Mouse (Mus musculus): ENCODE measurements around the gene Chek2. TPM values are rescaled to one million over a fixed set of nuclear protein-coding genes. Genes with fewer than 3 reads are reported as not detected.
"Not testable (repeated sequence)": the region's sequence is repeated elsewhere in the genome, so short reads cannot be mapped to it uniquely, and the experiment has no call there.

Chek2 gene
- total RNA-seq, 1 experiment: 43.4 TPM

- TF ChIP-seq CHD2 (IDR thresholded peaks at IDR 0.05; ENCODE audit: low read depth, low read length) (no peak), HCFC1 (IDR thresholded peaks at IDR 0.05; ENCODE audit: borderline replicate concordance, insufficient read depth, low read length) (no peak)
- DNase-seq (ENCODE audit: low read depth, low spot score): no peak
These were observed 3.8 kb upstream of the Chek2 start for GRCm38 (mm10) chr5:110835959-110836358.

GRCm38 (mm10) chr5:110838016-110838415 lies 1.8 kb upstream of the Chek2 start:
- H3K9ac ChIP-seq (ENCODE audit: insufficient read depth, low read depth, low read length, poor library complexity, severe bottlenecking); in situ Hi-C loops (cut with MboI; ENCODE audit: low sequenced_read_pairs in 2 of 2, unreplicated experiment in 2 of 2); H3K4me3 ChIP-seq (ENCODE audit: insufficient read depth in 1 of 2, low read depth in 1 of 2, low read length in 2 of 2, poor library complexity in 1 of 2, severe bottlenecking in 1 of 2); DNase-seq (ENCODE audit: low read depth, low spot score); H3K27ac ChIP-seq (ENCODE audit: insufficient read depth, low read depth, low read length, poor library complexity, severe bottlenecking); H3K9me3 ChIP-seq (ENCODE audit: control insufficient read depth, insufficient read depth, low read depth, low read length); H3K4me1 ChIP-seq (ENCODE audit: control insufficient read depth in 2 of 2, insufficient read depth in 2 of 2, low read length in 2 of 2, poor library complexity in 1 of 2): not testable (repeated sequence)
- H3K36me3 ChIP-seq (ENCODE audit: control insufficient read depth, insufficient read depth, low read length, poor library complexity, severe bottlenecking): peaks cover 14% of the 10 kb centered on the region

More at GRCm38 (mm10) chr5:110835959-110836358, 3.8 kb upstream of the Chek2 start:
- H3K27ac ChIP-seq (ENCODE audit: insufficient read depth, low read depth, low read length, poor library complexity, severe bottlenecking): no peak overlapping the region
- no peak overlapping the region for H3K9ac ChIP-seq (ENCODE audit: insufficient read depth, low read depth, low read length, poor library complexity, severe bottlenecking)
- H3K9me3 ChIP-seq (ENCODE audit: control insufficient read depth, insufficient read depth, low read depth, low read length): no peaks in the 10 kb centered on the region
- H3K36me3 ChIP-seq (ENCODE audit: control insufficient read depth, insufficient read depth, low read length, poor library complexity, severe bottlenecking): peaks cover under 1% of the 10 kb centered on the region; the same call in 1 of the 2 replicates
- peaks cover 0 to 3% of the 10 kb centered on the region in 2 experiments; a peak in 1 of 4 replicates for H3K4me1 ChIP-seq (ENCODE audit: control insufficient read depth in 2 of 2, insufficient read depth in 2 of 2, low read length in 2 of 2, poor library complexity in 1 of 2)
- no peak overlapping the region for H3K4me3 ChIP-seq (ENCODE audit: insufficient read depth in 1 of 2, low read depth in 1 of 2, low read length in 2 of 2, poor library complexity in 1 of 2, severe bottlenecking in 1 of 2)
- in situ Hi-C loops (cut with MboI; ENCODE audit: low sequenced_read_pairs in 2 of 2, unreplicated experiment in 2 of 2): no loop called here

GRCm38 (mm10) chr5:110839038-110839677 lies 621 bp upstream of the Chek2 start:
- no peak for DNase-seq (ENCODE audit: low read depth, low spot score)
- Histone ChIP-seq H3K9me3 (ENCODE audit: control insufficient read depth, insufficient read depth, low read depth, low read length) (no peaks in the 10 kb centered on the region), H3K4me3 (ENCODE audit: insufficient read depth in 1 of 2, low read depth in 1 of 2, low read length in 2 of 2, poor library complexity in 1 of 2, severe bottlenecking in 1 of 2) (peak overlapping the region; percentile 87 to 98), H3K4me1 (ENCODE audit: control insufficient read depth in 2 of 2, insufficient read depth in 2 of 2, low read length in 2 of 2, poor library complexity in 1 of 2) (peaks cover 0 to 6% of the 10 kb centered on the region in 2 experiments; a peak in 1 of 4 replicates), H3K9ac (ENCODE audit: insufficient read depth, low read depth, low read length, poor library complexity, severe bottlenecking) (peak overlapping the region; percentile 95), H3K27ac (ENCODE audit: insufficient read depth, low read depth, low read length, poor library complexity, severe bottlenecking) (peak overlapping the region; percentile 65), H3K36me3 (ENCODE audit: control insufficient read depth, insufficient read depth, low read length, poor library complexity, severe bottlenecking) (peaks cover 17% of the 10 kb centered on the region)
- in situ Hi-C loops (cut with MboI; ENCODE audit: low sequenced_read_pairs in 2 of 2, unreplicated experiment in 2 of 2): no loop called here
- TF ChIP-seq ZNF384 (IDR thresholded peaks at IDR 0.05; ENCODE audit: low read depth, low read length) (no peak), ZC3H11A (IDR thresholded peaks at IDR 0.05; ENCODE audit: borderline replicate concordance, low read depth, low read length) (no peak)

GRCm38 (mm10) chr5:110840465-110840864 lies 686 bp downstream of the Chek2 start:
- Histone ChIP-seq H3K9me3 (ENCODE audit: control insufficient read depth, insufficient read depth, low read depth, low read length) (no peaks in the 10 kb centered on the region), H3K27ac (ENCODE audit: insufficient read depth, low read depth, low read length, poor library complexity, severe bottlenecking) (peak overlapping the region; percentile 49), H3K36me3 (ENCODE audit: control insufficient read depth, insufficient read depth, low read length, poor library complexity, severe bottlenecking) (peaks cover 17% of the 10 kb centered on the region), H3K4me1 (ENCODE audit: control insufficient read depth in 2 of 2, insufficient read depth in 2 of 2, low read length in 2 of 2, poor library complexity in 1 of 2) (peaks cover 0 to 6% of the 10 kb centered on the region in 2 experiments; a peak in 1 of 4 replicates), H3K4me3 (ENCODE audit: insufficient read depth in 1 of 2, low read depth in 1 of 2, low read length in 2 of 2, poor library complexity in 1 of 2, severe bottlenecking in 1 of 2) (peak overlapping the region; percentile 87 to 93), H3K9ac (ENCODE audit: insufficient read depth, low read depth, low read length, poor library complexity, severe bottlenecking) (peak overlapping the region; percentile 84)
- TF ChIP-seq CHD2 (IDR thresholded peaks at IDR 0.05; ENCODE audit: low read depth, low read length) (no peak), HCFC1 (IDR thresholded peaks at IDR 0.05; ENCODE audit: borderline replicate concordance, insufficient read depth, low read length) (0 out of 2 replicates have a peak, but pooled peaks have one; percentile 15), MAFK (IDR thresholded peaks at IDR 0.05; ENCODE audit: insufficient read depth, low read depth, low read length) (no peak), ZNF384 (IDR thresholded peaks at IDR 0.05; ENCODE audit: low read depth, low read length) (peak; percentile 32; the same call in 1 of the 2 replicates), ZC3H11A (IDR thresholded peaks at IDR 0.05; ENCODE audit: borderline replicate concordance, low read depth, low read length) (no peak)
- in situ Hi-C loops (cut with MboI; ENCODE audit: low sequenced_read_pairs in 2 of 2, unreplicated experiment in 2 of 2): no loop called here
- DNase-seq (ENCODE audit: low read depth, low spot score): peak; percentile 75
